Mouse (Mus musculus): ENCODE results near the gene 2010300C02Rik.
A peak's percentile ranks its signal among the peaks of the same experiment; 100 is the strongest.

The 2010300C02Rik gene

GRCm38 (mm10) chr1:37666587-37666986 is 53.3 kb downstream of the 2010300C02Rik start:
- no peak for DNase-seq

DNA sequence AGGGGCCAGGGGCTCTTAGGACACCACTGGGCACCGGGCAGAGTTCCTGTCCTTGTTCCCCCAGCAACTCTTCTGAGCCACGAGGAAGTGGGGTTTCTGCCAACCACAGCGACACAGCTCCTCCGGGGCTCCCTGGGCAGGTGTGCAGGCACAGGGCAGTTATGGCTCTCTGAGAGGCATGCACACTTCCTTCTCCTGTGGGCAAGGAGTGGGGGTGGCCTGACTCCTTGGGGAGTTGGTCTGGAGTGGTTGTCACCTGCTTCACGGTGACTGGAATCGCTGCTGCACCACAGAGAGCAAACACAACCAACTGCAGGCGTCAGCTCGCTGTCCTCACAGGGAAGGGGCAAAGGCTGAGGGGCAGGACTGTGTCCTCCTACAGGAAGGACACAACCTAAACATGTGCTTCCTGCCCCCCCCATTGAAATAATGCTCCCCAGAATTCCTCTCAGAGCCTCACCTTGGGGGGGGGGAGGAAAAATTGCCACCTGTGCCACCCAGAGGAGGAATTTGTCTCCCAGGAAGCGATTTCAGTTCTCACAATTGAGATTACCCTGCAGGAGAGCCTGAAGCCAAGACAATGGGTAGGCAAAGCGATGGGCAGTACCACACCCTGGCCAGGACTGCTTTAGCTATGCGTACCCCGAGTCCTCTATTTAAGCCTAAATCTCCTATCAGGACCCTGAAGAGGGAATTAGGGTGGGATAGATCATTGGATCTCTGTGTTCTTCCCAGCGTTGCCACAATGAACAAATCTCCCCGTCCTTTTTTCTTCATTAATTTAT is 54.2 kb downstream of the 2010300C02Rik start:
- peak in 1 of 2 experiments; percentile 19 for DNase-seq

- DNase-seq, result no peak
These were observed 55.4 kb downstream of the 2010300C02Rik start for GRCm38 (mm10) chr1:37664496-37664895.

DNA sequence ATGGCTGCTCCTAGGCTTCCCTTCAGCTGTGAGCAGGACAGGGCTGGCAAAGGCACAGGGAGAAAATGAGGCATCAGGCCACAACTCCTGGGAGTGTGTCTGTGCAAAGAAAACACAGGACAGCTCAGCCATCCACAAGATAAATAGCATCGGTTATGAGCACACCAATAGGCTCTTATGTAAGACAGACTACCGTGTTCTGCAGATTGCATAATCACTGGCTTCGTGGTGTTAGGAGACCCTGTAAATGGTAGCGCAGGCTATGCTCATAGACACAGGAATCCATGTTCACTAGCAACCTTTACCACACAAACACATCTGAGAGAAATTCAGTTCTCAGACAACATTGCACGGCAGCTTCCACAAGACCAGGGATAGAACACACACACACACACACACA is 56.3 kb downstream of the 2010300C02Rik start:
- no peak for DNase-seq

- no peak for DNase-seq
These were observed 63.9 kb downstream of the 2010300C02Rik start for GRCm38 (mm10) chr1:37656017-37656416.

DNA sequence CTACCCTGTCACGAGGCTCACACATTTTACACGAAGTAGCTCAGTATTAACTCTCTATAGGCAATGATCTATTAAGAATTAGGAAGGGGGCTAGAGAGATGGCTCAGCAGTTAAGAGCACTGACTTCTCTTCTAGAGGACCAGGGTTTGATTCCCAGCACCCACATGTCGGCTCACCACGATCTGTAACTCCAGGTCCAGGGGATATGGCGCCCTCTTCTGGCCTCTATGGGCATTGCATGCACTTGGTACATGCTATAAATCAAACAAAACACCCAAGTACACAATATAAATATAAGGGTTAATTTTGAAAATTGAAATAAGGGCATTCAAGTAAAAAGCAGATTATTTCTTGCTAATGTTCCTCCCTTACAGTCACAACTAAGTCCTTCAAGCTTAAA is 65.9 kb downstream of the 2010300C02Rik start:
- no peak for DNase-seq

DNA sequence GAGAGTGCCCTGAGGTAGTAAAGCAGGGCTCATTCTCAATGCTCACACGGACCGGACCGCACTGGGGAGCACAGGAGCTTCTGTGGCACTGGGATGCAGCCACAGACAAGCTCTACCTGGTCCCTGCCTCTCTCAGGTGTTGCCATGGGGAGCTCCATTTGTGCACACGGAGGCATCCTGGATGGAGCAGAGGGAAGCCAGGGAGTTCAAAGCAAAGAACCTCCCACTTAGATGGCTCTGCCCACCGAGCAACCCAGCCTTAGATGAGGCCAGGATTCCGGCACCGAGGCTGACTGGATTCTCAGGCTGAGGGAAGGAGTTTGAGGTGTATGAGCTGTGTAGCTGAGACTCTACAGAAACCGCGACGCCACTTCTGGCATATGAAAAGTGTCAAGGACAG is 72.8 kb downstream of the 2010300C02Rik start:
- no peak for DNase-seq

- no peak for DNase-seq
These were observed 75.4 kb downstream of the 2010300C02Rik start for GRCm38 (mm10) chr1:37644501-37644900.

GRCm38 (mm10) chr1:37643794-37644365 is 76.0 kb downstream of the 2010300C02Rik start:
- DNase-seq, result no peak

DNA sequence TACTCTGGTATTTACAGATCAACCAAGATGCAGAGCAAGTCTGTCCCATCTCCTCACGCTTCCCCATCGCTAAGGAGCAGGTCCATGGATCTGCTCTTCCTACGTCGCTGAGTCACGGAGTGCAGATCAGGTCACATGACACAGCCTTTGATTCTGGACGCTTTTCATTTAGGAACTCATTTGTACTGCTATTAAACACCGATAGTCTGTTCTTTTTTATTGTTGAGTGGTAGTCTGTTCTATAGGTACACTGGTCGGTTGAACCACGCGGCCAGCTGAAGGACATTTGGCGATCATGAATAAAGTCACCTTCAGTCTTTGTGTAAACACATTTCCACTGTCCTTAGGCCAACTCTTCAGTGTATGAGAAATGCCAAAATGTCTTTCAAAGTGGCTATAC is 78.5 kb downstream of the 2010300C02Rik start:
- no peak for DNase-seq

- DNase-seq, result peak; percentile 91 to 93
These were observed 80.8 kb downstream of the 2010300C02Rik start for GRCm38 (mm10) chr1:37639101-37639500.

DNA sequence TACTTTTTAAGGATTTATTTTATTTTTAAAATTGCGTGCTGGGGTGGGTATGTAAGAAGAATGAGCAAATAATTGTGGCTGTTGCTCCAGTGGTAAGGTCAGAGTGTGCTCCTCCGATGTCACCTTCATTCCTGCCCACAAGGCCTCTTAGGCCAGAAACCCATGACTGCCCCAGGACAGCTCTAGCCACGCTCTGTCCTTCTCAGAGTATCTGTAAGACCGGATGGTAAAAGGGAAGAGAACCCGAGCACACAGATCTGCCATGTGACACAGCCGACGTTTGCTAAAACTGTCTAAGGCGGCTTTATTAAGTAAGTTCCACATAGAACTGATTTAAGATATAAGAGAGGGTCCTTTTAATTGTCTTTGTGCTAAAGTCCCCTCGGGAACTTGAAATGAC is 81.3 kb downstream of the 2010300C02Rik start:
- no peak for DNase-seq

DNA sequence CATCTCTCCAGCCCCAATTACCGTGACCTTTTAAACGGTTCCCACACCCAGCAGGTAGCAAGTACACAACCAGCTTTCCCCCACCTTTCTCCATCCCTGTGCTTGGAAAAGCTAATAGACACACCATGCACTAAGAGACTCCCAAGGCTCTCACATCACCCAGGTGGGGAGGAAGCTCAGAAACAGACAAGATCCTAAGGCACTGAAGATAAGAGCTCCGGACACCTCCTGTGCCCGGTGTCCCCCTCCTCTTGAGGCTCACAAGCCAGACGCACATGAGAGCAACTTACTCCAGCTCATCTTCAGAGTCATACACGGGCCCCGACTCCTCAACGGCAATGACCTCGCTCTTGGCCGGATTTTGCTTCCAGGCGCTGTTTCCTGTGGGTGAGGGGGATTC is 82.3 kb downstream of the 2010300C02Rik start:
- DNase-seq, result no peak

DNA sequence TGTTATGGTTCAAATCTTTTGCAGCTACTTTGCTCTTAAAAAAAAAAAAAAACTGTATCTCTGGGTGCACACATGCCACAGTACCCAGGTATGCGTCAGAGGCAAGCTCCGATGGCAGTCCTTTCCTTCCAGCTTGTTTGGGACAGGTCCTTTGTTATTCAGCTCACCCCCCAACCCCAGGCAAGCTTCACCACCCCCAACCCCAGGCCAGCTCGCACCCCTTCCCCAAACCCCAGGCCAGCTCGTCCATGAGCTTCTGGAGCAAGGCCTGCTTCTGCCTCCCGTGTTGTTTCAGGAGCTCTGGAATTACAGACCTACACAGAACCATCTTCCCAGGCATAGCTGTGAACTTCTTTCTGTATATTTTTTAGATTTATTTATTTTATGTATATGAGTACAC is 83.1 kb downstream of the 2010300C02Rik start:
- no peak for DNase-seq

DNA sequence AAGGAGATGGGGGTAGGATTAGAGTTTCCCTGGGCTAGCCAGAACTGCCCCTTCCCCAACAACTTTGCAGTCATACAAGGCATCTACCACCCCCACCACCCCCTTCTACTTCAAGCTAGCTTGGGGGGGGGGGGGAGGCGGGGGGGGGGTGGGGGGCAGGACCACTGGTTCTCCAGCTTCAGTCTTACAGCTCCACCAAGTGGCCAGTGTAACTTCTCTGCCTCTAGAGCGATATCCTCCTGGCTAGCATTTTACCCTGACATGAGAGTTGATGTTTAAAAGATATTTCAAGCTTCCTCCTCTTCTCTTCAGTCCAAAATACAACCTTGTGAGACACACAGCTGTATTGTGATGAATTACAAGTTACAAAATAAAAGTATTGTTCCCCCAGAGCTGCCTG is 83.7 kb downstream of the 2010300C02Rik start:
- DNase-seq, result peak; percentile 72 to 74

GRCm38 (mm10) chr1:37635716-37636115 is 84.2 kb downstream of the 2010300C02Rik start:
- no peak for DNase-seq

DNA sequence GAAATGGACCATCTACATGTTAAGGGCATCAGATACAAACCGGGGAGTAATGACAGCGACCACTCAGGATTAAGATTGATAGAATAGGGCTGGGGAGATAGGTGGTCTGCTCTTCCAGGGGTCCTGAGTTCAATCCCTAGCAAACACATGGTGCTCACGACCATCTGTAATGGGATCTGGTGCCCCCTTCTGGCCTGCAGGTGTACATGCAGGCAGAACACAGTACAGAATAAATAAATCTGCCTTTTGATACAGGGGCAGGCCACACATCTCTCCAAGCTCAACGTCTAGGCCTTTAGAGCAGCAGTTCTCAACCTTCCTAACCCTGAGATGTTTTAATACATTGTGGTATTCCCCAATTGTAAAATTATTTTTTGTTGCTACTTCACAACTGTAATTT is 85.2 kb downstream of the 2010300C02Rik start:
- peak; percentile 79 to 81 for DNase-seq

DNA sequence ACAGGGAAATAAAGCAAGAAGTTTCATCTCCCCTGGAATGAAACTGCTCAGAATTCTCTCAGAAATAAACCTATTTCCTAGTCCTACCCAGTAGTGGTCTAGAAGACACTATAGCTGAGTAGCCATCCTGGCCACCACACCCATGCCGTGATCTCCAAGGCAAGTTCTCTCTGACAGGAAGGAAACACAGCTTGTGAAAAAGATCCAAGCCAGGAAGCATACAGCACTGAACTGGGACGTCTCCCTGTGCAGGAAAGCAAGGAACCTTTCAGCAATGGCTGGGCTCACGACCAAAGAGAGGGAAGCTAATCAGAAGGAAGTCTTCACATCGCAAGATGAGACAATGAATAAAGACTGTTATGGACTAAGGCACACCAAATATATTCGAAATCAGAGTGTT is 86.4 kb downstream of the 2010300C02Rik start:
- DNase-seq, result no peak

DNA sequence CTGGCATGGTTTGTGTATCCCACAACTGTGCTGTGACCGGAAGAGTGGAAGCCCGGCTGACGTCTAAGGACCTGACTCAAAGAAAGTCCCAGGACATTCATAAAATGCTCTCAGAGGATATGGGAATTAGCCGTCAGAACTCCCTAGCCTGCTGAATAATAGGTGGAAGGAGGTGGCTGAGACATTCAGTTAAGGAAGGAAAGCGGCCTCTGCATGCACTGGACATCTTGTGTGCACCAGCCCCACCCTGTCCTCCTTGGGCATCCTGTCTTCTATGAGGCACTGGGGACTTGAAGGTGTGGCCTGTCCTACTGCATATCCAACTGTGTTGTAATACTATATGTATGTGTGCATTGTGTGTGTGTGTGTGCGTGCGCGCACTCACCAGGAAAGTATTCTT is 87.5 kb downstream of the 2010300C02Rik start:
- DNase-seq, result no peak

- no peak for DNase-seq
These were observed 88.4 kb downstream of the 2010300C02Rik start for GRCm38 (mm10) chr1:37631456-37631855.

DNA sequence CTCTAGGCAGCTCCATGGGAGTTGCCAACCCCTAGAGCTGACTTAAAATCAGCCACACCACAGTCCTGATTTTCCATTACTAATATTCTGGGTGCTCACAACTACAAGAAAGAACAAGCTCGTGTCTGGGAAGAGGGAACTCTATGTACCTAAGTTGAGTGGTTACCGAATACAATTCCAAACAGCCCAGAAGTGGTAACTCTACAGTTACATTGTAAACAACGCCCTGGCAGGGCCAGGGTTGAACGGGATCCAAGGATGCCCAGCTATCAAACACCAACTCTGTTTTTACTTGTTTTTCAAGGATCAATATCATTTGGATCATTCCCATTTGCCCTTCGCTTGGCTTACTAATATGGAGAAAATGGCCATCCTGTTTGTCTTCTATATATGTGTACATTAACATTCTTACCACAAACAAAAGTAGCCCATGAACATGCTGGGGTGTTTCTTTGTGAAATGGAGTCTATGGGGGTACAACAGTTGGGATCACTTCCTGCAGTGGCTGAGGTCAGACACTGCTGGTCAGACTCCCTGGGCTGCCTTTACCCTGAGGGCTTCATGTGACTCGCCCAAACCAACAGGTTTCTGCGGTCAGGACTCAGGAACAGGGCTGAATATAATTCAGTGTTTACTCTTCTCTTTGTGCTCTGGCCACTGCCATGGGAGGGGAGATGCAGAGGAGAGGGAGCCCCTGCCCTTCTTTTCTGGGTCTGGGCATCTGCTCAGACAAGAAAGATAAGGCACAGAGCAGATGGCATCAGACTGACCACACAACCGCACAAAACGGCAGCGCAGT is 89.3 kb downstream of the 2010300C02Rik start:
- no peak for DNase-seq

- no peak for DNase-seq
These were observed 90.0 kb downstream of the 2010300C02Rik start for GRCm38 (mm10) chr1:37629876-37630275.

DNA sequence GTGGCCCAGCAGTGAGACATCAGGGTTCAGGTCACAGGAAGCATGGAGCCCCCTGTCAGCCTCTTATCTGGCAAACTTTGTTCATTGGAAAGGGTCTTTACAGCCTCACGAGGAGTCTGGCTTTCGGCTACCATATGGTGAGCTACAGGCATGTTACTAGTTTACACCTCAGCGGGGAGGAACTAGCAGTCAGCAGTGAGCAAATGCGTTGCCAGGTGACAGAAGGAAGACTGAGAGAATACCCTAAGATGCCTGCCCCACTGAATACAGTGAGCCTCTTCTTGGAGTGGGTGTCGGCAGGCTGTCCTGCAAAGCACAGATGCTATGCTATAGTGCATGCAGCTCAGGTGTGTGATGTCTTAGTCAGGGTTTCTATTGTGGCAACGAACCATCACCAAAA is 91.1 kb downstream of the 2010300C02Rik start:
- DNase-seq, result peak; percentile 77 to 86

DNA sequence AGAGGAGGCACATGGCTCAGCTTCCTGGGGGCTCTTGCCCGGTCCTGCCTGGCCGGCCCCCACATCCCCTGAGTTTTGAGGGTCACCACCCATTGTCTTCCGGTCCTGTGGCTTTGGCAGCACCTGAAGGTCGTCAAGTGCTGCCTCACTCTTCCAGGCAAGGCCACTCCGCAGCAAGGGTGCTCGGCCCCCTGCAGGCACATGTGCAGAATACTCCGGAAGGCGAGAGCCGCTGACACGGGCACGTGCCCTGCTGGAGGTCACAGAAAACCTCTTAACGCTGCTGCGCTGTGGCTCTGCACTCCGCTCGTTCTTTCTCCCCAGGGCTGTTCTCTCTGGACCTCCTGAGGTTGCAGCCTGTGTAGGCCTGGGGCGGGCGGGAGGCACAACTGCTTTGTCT is 95.7 kb downstream of the 2010300C02Rik start:
- no peak for DNase-seq

Data from cerebellum, postnatal 10 days (tissue).